Mouse (Mus musculus) kidney, postnatal 10 days (tissue): Measurements from ENCODE around the gene Lrrc32.
A peak's percentile ranks its signal among the peaks of the same experiment; 100 is the strongest.

Experiments
- DNase-seq: peaks from one replicate; pipeline ENCODE4 v3.0.0; 2021; ENCODE audit warnings: mixed read lengths

Gene Lrrc32

GRCm38 (mm10) chr7:98522576-98522975 lies 33.5 kb downstream of the Lrrc32 start:
- peak; percentile 47 for DNase-seq

- DNase-seq = peak; percentile 62
These were observed 34.2 kb downstream of the Lrrc32 start for GRCm38 (mm10) chr7:98523070-98523812.

GRCm38 (mm10) chr7:98523813-98524361 lies 34.8 kb downstream of the Lrrc32 start:
- DNase-seq = peak; percentile 83

DNA sequence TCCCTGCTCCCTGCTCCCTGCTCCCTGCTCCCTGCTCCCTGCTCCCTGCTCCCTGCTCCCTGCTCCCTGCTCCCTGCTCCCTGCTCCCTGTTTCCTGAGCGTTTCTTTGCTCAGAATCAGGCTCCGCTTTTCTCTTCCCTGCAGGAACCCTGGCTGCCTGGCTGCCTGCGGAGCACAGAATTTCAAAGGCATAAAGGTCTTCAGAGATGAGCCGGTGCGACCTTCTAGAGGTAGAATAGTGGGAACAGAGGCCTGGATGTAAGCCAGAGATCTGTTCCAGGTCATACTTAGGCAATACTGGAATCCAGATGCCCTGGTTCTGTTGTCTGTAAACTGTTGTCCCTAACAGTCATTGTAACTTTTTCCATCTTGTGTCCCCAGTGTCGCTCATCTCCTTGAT lies 35.3 kb downstream of the Lrrc32 start:
- DNase-seq = no peak

- peak; percentile 18 for DNase-seq
These were observed 36.0 kb downstream of the Lrrc32 start for GRCm38 (mm10) chr7:98524869-98525699.

GRCm38 (mm10) chr7:98527085-98527484 lies 38.0 kb downstream of the Lrrc32 start:
- DNase-seq = no peak

- DNase-seq = no peak
These were observed 42.5 kb downstream of the Lrrc32 start for GRCm38 (mm10) chr7:98531612-98532011.

- DNase-seq = no peak
These were observed 43.9 kb downstream of the Lrrc32 start for GRCm38 (mm10) chr7:98532981-98533380.

GRCm38 (mm10) chr7:98534432-98534855 lies 45.4 kb downstream of the Lrrc32 start:
- no peak for DNase-seq

- no peak for DNase-seq
These were observed 46.1 kb downstream of the Lrrc32 start for GRCm38 (mm10) chr7:98535191-98535590.

DNA sequence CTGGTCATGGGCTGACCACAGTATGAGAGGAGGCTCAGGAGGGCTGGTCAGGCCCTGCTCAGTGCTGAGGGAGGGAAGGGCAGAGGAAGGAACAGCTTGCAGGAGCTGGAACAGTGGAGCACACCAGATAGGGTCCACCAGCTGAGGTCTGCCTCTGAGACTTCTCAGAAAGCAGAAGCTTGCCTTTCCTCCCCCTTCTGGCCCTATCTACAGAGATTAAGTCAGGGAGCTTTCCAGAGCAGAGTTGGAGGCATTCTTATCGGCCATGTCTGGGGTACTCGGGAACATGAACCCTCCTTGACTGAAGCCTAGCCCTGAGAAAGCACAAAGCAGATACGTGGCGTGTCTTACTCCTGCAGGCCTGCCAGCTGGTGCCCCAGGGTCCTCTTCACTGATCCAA lies 46.8 kb downstream of the Lrrc32 start:
- no peak for DNase-seq

- DNase-seq = peak; percentile 42
These were observed 48.3 kb downstream of the Lrrc32 start for GRCm38 (mm10) chr7:98537210-98537966.

- DNase-seq = peak; percentile 32
These were observed 49.0 kb downstream of the Lrrc32 start for GRCm38 (mm10) chr7:98537967-98538573.

DNA sequence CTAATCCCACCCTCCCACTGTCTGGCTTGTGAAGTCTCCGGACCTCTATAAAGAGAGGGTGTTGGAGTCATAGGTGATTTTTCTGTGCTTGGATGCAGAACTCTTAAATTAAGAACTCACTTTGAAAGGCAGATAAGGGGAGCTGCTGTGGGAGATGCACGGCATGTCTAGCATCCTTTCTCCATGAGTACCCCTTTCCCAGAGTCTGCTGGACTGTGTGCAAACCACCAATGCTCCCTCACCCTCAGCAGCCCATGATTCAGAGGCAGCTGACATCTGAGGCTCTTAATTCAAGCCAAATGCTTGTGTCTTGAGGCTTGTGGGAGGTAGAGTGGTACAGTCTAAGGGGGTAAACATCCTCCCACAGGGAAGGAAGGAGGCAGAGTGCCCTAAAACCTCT lies 51.8 kb downstream of the Lrrc32 start:
- DNase-seq = no peak

- DNase-seq = no peak
These were observed 52.5 kb downstream of the Lrrc32 start for GRCm38 (mm10) chr7:98541564-98541963.

DNA sequence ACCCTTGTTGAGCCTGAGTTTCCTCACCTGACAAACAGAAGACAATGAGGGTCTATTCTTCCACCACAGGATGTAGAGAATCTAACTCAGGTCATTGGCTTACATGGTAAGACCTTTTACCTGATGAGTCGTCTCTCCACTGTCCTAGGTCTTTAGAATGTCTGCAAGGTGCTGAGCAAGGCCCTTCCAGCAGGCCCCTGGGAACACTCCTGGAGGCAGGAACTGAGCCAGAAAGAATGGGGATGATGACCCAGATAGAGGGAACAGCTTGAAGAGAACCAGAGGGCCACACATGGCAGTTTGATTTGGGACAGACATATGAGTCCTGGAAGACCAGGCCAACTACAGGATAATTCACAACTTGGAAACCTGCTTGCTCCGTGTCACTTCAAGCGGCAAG lies 53.2 kb downstream of the Lrrc32 start:
- DNase-seq = no peak

DNA sequence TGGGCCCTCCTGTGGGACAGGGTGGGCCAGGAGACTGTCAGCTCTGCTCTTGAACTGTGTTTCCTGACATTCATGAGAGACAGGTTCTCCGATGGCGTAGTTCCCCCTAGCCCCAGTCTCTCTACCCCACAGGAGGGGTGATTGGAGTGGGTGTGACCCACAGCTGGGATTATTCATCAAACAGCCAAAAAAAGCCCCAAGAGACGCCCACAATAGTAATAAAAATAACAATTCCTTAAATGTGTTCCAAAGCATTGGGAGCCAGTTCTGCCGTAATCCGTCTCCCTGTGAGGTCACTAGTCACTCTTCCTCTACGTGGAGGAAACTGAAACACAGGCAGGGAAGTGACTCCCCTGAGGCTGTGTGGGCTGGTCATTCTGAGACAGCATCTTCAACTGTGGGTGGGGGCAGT lies 53.7 kb downstream of the Lrrc32 start:
- peak; percentile 56 for DNase-seq

- no peak for DNase-seq
These were observed 54.8 kb downstream of the Lrrc32 start for GRCm38 (mm10) chr7:98543853-98544370.

DNA sequence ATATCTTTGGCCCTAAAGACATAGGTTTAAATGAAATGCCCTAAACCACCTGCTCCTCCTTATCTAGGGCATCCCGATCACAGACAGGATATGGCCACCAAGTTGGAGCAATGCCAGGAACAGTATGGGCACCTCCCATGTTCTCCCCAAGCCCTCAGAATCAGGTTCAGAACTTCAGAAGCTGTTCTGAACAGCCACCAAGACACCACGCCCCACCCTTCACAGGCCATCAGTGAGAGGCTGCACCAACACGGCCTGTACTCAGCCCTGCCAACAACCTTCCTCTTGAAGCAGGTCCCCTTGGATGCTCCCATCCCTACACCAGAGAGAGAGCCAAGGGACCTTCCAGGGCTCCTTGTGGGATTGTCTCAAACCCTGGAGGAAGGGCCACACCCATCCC lies 55.5 kb downstream of the Lrrc32 start:
- no peak for DNase-seq

GRCm38 (mm10) chr7:98548839-98549238 lies 59.8 kb downstream of the Lrrc32 start:
- peak; percentile 67 for DNase-seq

GRCm38 (mm10) chr7:98550596-98550995 lies 61.5 kb downstream of the Lrrc32 start:
- peak; percentile 63 for DNase-seq

GRCm38 (mm10) chr7:98551041-98551440 lies 62.0 kb downstream of the Lrrc32 start:
- DNase-seq = no peak
